Mouse (Mus musculus) neural tube, embryonic 15.5 days (tissue): ENCODE measurements around the gene Bmp4. TPM values are rescaled to one million over a fixed set of nuclear protein-coding genes. Genes with fewer than 3 reads are reported as not detected.
A peak's percentile ranks its signal among the peaks of the same experiment; 100 is the strongest.

Experiments
- ATAC-seq: fragments of 200-750 bp; cut with Nextera tagmentation; 2 replicates; pipeline ENCODE4 v1.8.0; 2017; ENCODE audit warnings: mild to moderate bottlenecking, moderate TSS enrichment, moderate library complexity; ENCODE audit not compliant: low FRiP score
- H3K27ac ChIP-seq: fragments of 300-500 bp; sonication (generic); replicated peaks from 2 replicates; pipeline ENCODE4 v1.5.1; 2015; ENCODE audit warnings: mild to moderate bottlenecking, inconsistent platforms
- H3K27me3 ChIP-seq: fragments of 300-500 bp; sonication (generic); replicated peaks from 2 replicates; pipeline ENCODE4 v1.6.1; 2015; ENCODE audit warnings: inconsistent platforms
- H3K36me3 ChIP-seq: fragments of 300-500 bp; sonication (generic); 2 replicates; pipeline ENCODE4 v1.6.1; 2015; ENCODE audit warnings: inconsistent platforms
- H3K4me1 ChIP-seq: fragments of 300-500 bp; sonication (generic); 2 replicates; pipeline ENCODE4 v1.6.1; 2015; ENCODE audit warnings: inconsistent platforms
- H3K4me2 ChIP-seq: fragments of 300-500 bp; sonication (generic); 2 replicates; pipeline ENCODE4 v1.6.1; 2015; ENCODE audit warnings: inconsistent platforms, mild to moderate bottlenecking, moderate library complexity
- H3K4me3 ChIP-seq: fragments of 300-500 bp; sonication (generic); replicated peaks from 2 replicates; pipeline ENCODE4 v1.5.1; 2015; ENCODE audit warnings: mild to moderate bottlenecking, inconsistent platforms
- H3K9ac ChIP-seq: fragments of 300-500 bp; sonication (generic); replicated peaks from 2 replicates; pipeline ENCODE4 v1.6.1; 2015; ENCODE audit warnings: mild to moderate bottlenecking, inconsistent platforms
- H3K9me3 ChIP-seq: fragments of 300-500 bp; sonication (generic); replicated peaks from 2 replicates; pipeline ENCODE4 v1.6.1; 2016; ENCODE audit warnings: inconsistent platforms
- WGBS: fragments of 180-500 bp; shearing (Covaris S2); methylation state at CpG from one replicate; pipeline ENCODE4 v1.1.7; 2015; ENCODE audit warnings: mixed read lengths; 5-methylcytosine and 5-hydroxymethylcytosine counted together
- polyA plus RNA-seq: library from polyadenylated mRNA; unstranded; fragments of >200 nt; fragmentation: Nextera tagmentation; extraction: Ambion mirVana; gene quantifications from 2 replicates; pipeline ENCODE4 v1.2.1, GENCODE M21; 2015

Gene Bmp4
- polyA plus RNA-seq, 1 experiment from 2014 or later = 5.2 TPM

GRCm38 (mm10) chr14:46408319-46408718, 17.9 kb upstream of the Bmp4 start:
- no peak overlapping the region for H3K27ac ChIP-seq
- no peaks in the 10 kb centered on the region for H3K36me3 ChIP-seq
- H3K4me1 ChIP-seq = no peaks in the 10 kb centered on the region
- H3K4me2 ChIP-seq = no peak overlapping the region
- H3K9ac ChIP-seq = no peak overlapping the region
- no peaks in the 10 kb centered on the region for H3K9me3 ChIP-seq
- H3K4me3 ChIP-seq = no peak overlapping the region
- 89% methylated on average over 3 of the region's 3 CpGs for WGBS
- ATAC-seq = no peak
- 0 out of 2 replicates have a peak, but pooled peaks cover 3% of the 10 kb centered on the region for H3K27me3 ChIP-seq

GRCm38 (mm10) chr14:46399925-46400324, 9.5 kb upstream of the Bmp4 start:
- Histone ChIP-seq H3K27me3 (peaks cover 32% of the 10 kb centered on the region), H3K4me2 (no peak overlapping the region), H3K9ac (no peak overlapping the region), H3K9me3 (no peaks in the 10 kb centered on the region), H3K4me1 (peaks cover 9% of the 10 kb centered on the region), H3K36me3 (no peaks in the 10 kb centered on the region), H3K27ac (no peak overlapping the region), H3K4me3 (no peak overlapping the region)
- WGBS = 79% methylated on average over 2 of the region's 2 CpGs
- ATAC-seq = no peak

- Histone ChIP-seq H3K9ac (no peak overlapping the region), H3K9me3 (no peaks in the 10 kb centered on the region), H3K27me3 (peaks cover 32% of the 10 kb centered on the region), H3K4me2 (peak overlapping the region; percentile 51), H3K27ac (no peak overlapping the region), H3K4me3 (peak overlapping the region; percentile 25), H3K36me3 (no peaks in the 10 kb centered on the region), H3K4me1 (peaks cover 9% of the 10 kb centered on the region)
- no peak for ATAC-seq
- WGBS = 2% methylated on average over 27 of the region's 27 CpGs
Observed at GRCm38 (mm10) chr14:46398091-46398695, 7.7 kb upstream of the Bmp4 start.

GRCm38 (mm10) chr14:46391621-46392170, 1.2 kb upstream of the Bmp4 start:
- peaks cover 57% of the 10 kb centered on the region for H3K27me3 ChIP-seq
- H3K9me3 ChIP-seq = no peaks in the 10 kb centered on the region

GRCm38 (mm10) chr14:46389438-46390248, 826 bp downstream of the Bmp4 start:
- Histone ChIP-seq H3K27ac (no peak overlapping the region), H3K36me3 (no peaks in the 10 kb centered on the region), H3K9ac (no peak overlapping the region; the same call in 1 of the 2 replicates), H3K4me2 (peak overlapping the region; percentile 93), H3K4me3 (peak overlapping the region; percentile 32), H3K9me3 (no peaks in the 10 kb centered on the region), H3K27me3 (peaks cover 59% of the 10 kb centered on the region), H3K4me1 (peaks cover 54% of the 10 kb centered on the region)
- 6% methylated on average over 24 of the region's 24 CpGs for WGBS
- no peak for ATAC-seq

More at GRCm38 (mm10) chr14:46391621-46392170, 1.2 kb upstream of the Bmp4 start:
- Histone ChIP-seq H3K4me2 (no peak overlapping the region), H3K36me3 (no peaks in the 10 kb centered on the region), H3K27ac (no peak overlapping the region), H3K4me1 (peaks cover 39% of the 10 kb centered on the region), H3K9ac (no peak overlapping the region), H3K4me3 (no peak overlapping the region)
- ATAC-seq = no peak
- 53% methylated on average over 6 of the region's 6 CpGs for WGBS

GRCm38 (mm10) chr14:46388636-46389035, 1.8 kb downstream of the Bmp4 start:
- H3K27ac ChIP-seq = no peak overlapping the region
- no peaks in the 10 kb centered on the region for H3K36me3 ChIP-seq
- H3K27me3 ChIP-seq = peaks cover 67% of the 10 kb centered on the region
- peaks cover 54% of the 10 kb centered on the region for H3K4me1 ChIP-seq
- peak overlapping the region; percentile 56 for H3K4me3 ChIP-seq
- no peaks in the 10 kb centered on the region for H3K9me3 ChIP-seq
- WGBS = under 1% methylated on average over 27 of the region's 27 CpGs
- no peak overlapping the region for H3K9ac ChIP-seq
- H3K4me2 ChIP-seq = peak overlapping the region; percentile 93
- no peak for ATAC-seq

GRCm38 (mm10) chr14:46387821-46388481, 2.5 kb downstream of the Bmp4 start:
- ATAC-seq = peak; percentile 5; the same call in 1 of the 2 replicates
- Histone ChIP-seq H3K9ac (peak overlapping the region; percentile 49; the same call in 1 of the 2 replicates), H3K27me3 (peaks cover 71% of the 10 kb centered on the region)

GRCm38 (mm10) chr14:46387357-46387671, 3.2 kb downstream of the Bmp4 start:
- H3K27me3 ChIP-seq = peaks cover 70% of the 10 kb centered on the region
- H3K9me3 ChIP-seq = no peaks in the 10 kb centered on the region
- H3K27ac ChIP-seq = no peak overlapping the region
- peak; percentile 76 for ATAC-seq
- WGBS = under 1% methylated on average over 27 of the region's 27 CpGs
- peaks cover 54% of the 10 kb centered on the region for H3K4me1 ChIP-seq
- peak overlapping the region; percentile 49 for H3K9ac ChIP-seq
- H3K4me3 ChIP-seq = peak overlapping the region; percentile 56
- H3K4me2 ChIP-seq = peak overlapping the region; percentile 93
- H3K36me3 ChIP-seq = no peaks in the 10 kb centered on the region

More at GRCm38 (mm10) chr14:46387821-46388481, 2.5 kb downstream of the Bmp4 start:
- peak overlapping the region; percentile 56 for H3K4me3 ChIP-seq
- H3K36me3 ChIP-seq = no peaks in the 10 kb centered on the region
- no peaks in the 10 kb centered on the region for H3K9me3 ChIP-seq
- H3K4me2 ChIP-seq = peak overlapping the region; percentile 93
- peaks cover 54% of the 10 kb centered on the region for H3K4me1 ChIP-seq
- 3% methylated on average over 39 of the region's 41 CpGs for WGBS
- 0 out of 2 replicates have a peak overlapping the region, but pooled peaks have one; percentile 10 for H3K27ac ChIP-seq

GRCm38 (mm10) chr14:46386478-46387356, 3.8 kb downstream of the Bmp4 start:
- WGBS = under 1% methylated on average over 28 of the region's 28 CpGs
- peaks cover 70% of the 10 kb centered on the region for H3K27me3 ChIP-seq
- peak overlapping the region; percentile 49 for H3K9ac ChIP-seq
- peaks cover 54% of the 10 kb centered on the region for H3K4me1 ChIP-seq
- H3K4me2 ChIP-seq = peak overlapping the region; percentile 93
- ATAC-seq = 0 out of 2 replicates have a peak, but pooled peaks have one; percentile 9
- H3K36me3 ChIP-seq = no peaks in the 10 kb centered on the region
- H3K4me3 ChIP-seq = peak overlapping the region; percentile 56
- H3K27ac ChIP-seq = no peak overlapping the region
- no peaks in the 10 kb centered on the region for H3K9me3 ChIP-seq

GRCm38 (mm10) chr14:46385701-46386477, 4.6 kb downstream of the Bmp4 start:
- ATAC-seq = no peak
- peak overlapping the region; percentile 93 for H3K4me2 ChIP-seq
- H3K27me3 ChIP-seq = peaks cover 70% of the 10 kb centered on the region
- H3K36me3 ChIP-seq = no peaks in the 10 kb centered on the region
- H3K4me3 ChIP-seq = peak overlapping the region; percentile 56
- H3K27ac ChIP-seq = no peak overlapping the region
- under 1% methylated on average over 39 of the region's 39 CpGs for WGBS
- no peaks in the 10 kb centered on the region for H3K9me3 ChIP-seq
- peak overlapping the region; percentile 27; the same call in 1 of the 2 replicates for H3K9ac ChIP-seq
- peaks cover 60% of the 10 kb centered on the region for H3K4me1 ChIP-seq
